Mouse (Mus musculus): Measurements from ENCODE around the gene Coro1b. TPM values are rescaled to one million over a fixed set of nuclear protein-coding genes. Genes with fewer than 3 reads are reported as not detected.

Gene Coro1b
- polyA plus RNA-seq, 1 experiment from 2014 or later: 125 TPM

Other genes with a start within 250 kb of the Coro1b start
- gene Tcirg1, start 241.5 kb upstream of the Coro1b start, polyA plus RNA-seq (2016; fragmentation: Nextera tagmentation; extraction: Ambion mirVana): 10.3 and 12.4 TPM in 2 replicates
- 166 and 168 TPM in 2 replicates for gene Ndufs8, start 235.8 kb upstream of the Coro1b start, polyA plus RNA-seq (2016; fragmentation: Nextera tagmentation; extraction: Ambion mirVana)
- 0.64 and 0.69 TPM in 2 replicates for gene Aldh3b1, start 218.8 kb upstream of the Coro1b start, polyA plus RNA-seq (2016; fragmentation: Nextera tagmentation; extraction: Ambion mirVana)
- 4.8 TPM in 2 replicates for gene Unc93b1, start 213.4 kb upstream of the Coro1b start, polyA plus RNA-seq (2016; fragmentation: Nextera tagmentation; extraction: Ambion mirVana)
- gene Aldh3b3, start 190.0 kb upstream of the Coro1b start, polyA plus RNA-seq (2016; fragmentation: Nextera tagmentation; extraction: Ambion mirVana): not detected in 2 replicates
- 0.26 and 0.70 TPM in 2 replicates for gene Aldh3b2, start 176.3 kb upstream of the Coro1b start, polyA plus RNA-seq (2016; fragmentation: Nextera tagmentation; extraction: Ambion mirVana)
- 0.58 and 1.4 TPM in 2 replicates for gene Acy3, start 162.0 kb upstream of the Coro1b start, polyA plus RNA-seq (2016; fragmentation: Nextera tagmentation; extraction: Ambion mirVana)
- gene Tbx10, start 155.9 kb upstream of the Coro1b start, polyA plus RNA-seq (2016; fragmentation: Nextera tagmentation; extraction: Ambion mirVana): not detected in 2 replicates
- 19.3 and 20.8 TPM in 2 replicates for gene Nudt8, start 148.0 kb upstream of the Coro1b start, polyA plus RNA-seq (2016; fragmentation: Nextera tagmentation; extraction: Ambion mirVana)
- 4.1 and 4.3 TPM in 2 replicates for gene Gm49405, start 148.0 kb upstream of the Coro1b start, polyA plus RNA-seq (2016; fragmentation: Nextera tagmentation; extraction: Ambion mirVana)
- 6.3 TPM in 2 replicates for gene Doc2g, start 145.3 kb upstream of the Coro1b start, polyA plus RNA-seq (2016; fragmentation: Nextera tagmentation; extraction: Ambion mirVana)
- gene Ndufv1, start 135.8 kb upstream of the Coro1b start, polyA plus RNA-seq (2016; fragmentation: Nextera tagmentation; extraction: Ambion mirVana): 186 and 204 TPM in 2 replicates
- 321 and 346 TPM in 2 replicates for gene Gstp1, start 110.6 kb upstream of the Coro1b start, polyA plus RNA-seq (2016; fragmentation: Nextera tagmentation; extraction: Ambion mirVana)
- 1.6 and 5.5 TPM in 2 replicates for gene Gstp2, start 102.6 kb upstream of the Coro1b start, polyA plus RNA-seq (2016; fragmentation: Nextera tagmentation; extraction: Ambion mirVana)
- gene Gstp3, start 89.0 kb upstream of the Coro1b start, polyA plus RNA-seq (2016; fragmentation: Nextera tagmentation; extraction: Ambion mirVana): not detected in 2 replicates
- gene Cabp2, start 67.0 kb upstream of the Coro1b start, polyA plus RNA-seq (2016; fragmentation: Nextera tagmentation; extraction: Ambion mirVana): not detected in 2 replicates
- gene Cdk2ap2, start 51.4 kb upstream of the Coro1b start, polyA plus RNA-seq (2016; fragmentation: Nextera tagmentation; extraction: Ambion mirVana): 70.4 and 73.9 TPM in 2 replicates
- gene Pitpnm1, start 48.6 kb upstream of the Coro1b start, polyA plus RNA-seq (2016; fragmentation: Nextera tagmentation; extraction: Ambion mirVana): 21.5 and 22.9 TPM in 2 replicates
- gene Aip, start 22.8 kb upstream of the Coro1b start, polyA plus RNA-seq (2016; fragmentation: Nextera tagmentation; extraction: Ambion mirVana): 56.4 and 60.7 TPM in 2 replicates
- not detected in 2 replicates for gene Gpr152, start 8.8 kb upstream of the Coro1b start, polyA plus RNA-seq (2016; fragmentation: Nextera tagmentation; extraction: Ambion mirVana)
- gene Cabp4, start 4.6 kb upstream of the Coro1b start, polyA plus RNA-seq (2016; fragmentation: Nextera tagmentation; extraction: Ambion mirVana): 0.09 TPM in 2 replicates
- 0.51 and 0.74 TPM in 2 replicates for gene Ptprcap, start 5.0 kb downstream of the Coro1b start, polyA plus RNA-seq (2016; fragmentation: Nextera tagmentation; extraction: Ambion mirVana)
- gene Rps6kb2, start 14.7 kb downstream of the Coro1b start, polyA plus RNA-seq (2016; fragmentation: Nextera tagmentation; extraction: Ambion mirVana): 59.5 and 62.5 TPM in 2 replicates
- 3.2 TPM in 2 replicates for gene Carns1, start 26.9 kb downstream of the Coro1b start, polyA plus RNA-seq (2016; fragmentation: Nextera tagmentation; extraction: Ambion mirVana)
- gene Tbc1d10c, start 42.7 kb downstream of the Coro1b start, polyA plus RNA-seq (2016; fragmentation: Nextera tagmentation; extraction: Ambion mirVana): 0.31 and 0.86 TPM in 2 replicates
- gene Ppp1ca, start 43.4 kb downstream of the Coro1b start, polyA plus RNA-seq (2016; fragmentation: Nextera tagmentation; extraction: Ambion mirVana): 689 and 709 TPM in 2 replicates
- 38.8 and 42.2 TPM in 2 replicates for gene Rad9a, start 53.0 kb downstream of the Coro1b start, polyA plus RNA-seq (2016; fragmentation: Nextera tagmentation; extraction: Ambion mirVana)
- gene Clcf1, start 65.6 kb downstream of the Coro1b start, polyA plus RNA-seq (2016; fragmentation: Nextera tagmentation; extraction: Ambion mirVana): 0.85 and 1.2 TPM in 2 replicates
- not detected in 2 replicates for gene AC109138.7, start 65.7 kb downstream of the Coro1b start, polyA plus RNA-seq (2016; fragmentation: Nextera tagmentation; extraction: Ambion mirVana)
- gene Pold4, start 83.3 kb downstream of the Coro1b start, polyA plus RNA-seq (2016; fragmentation: Nextera tagmentation; extraction: Ambion mirVana): 11.7 and 13.1 TPM in 2 replicates
- 5.6 and 6.1 TPM in 2 replicates for gene Ssh3, start 120.6 kb downstream of the Coro1b start, polyA plus RNA-seq (2016; fragmentation: Nextera tagmentation; extraction: Ambion mirVana)
- gene Ankrd13d, start 134.5 kb downstream of the Coro1b start, polyA plus RNA-seq (2016; fragmentation: Nextera tagmentation; extraction: Ambion mirVana): 12.6 and 14.2 TPM in 2 replicates
- 18.7 and 19.0 TPM in 2 replicates for gene Grk2, start 157.6 kb downstream of the Coro1b start, polyA plus RNA-seq (2016; fragmentation: Nextera tagmentation; extraction: Ambion mirVana)
- 57.2 and 61.0 TPM in 2 replicates for gene Kdm2a, start 249.7 kb downstream of the Coro1b start, polyA plus RNA-seq (2016; fragmentation: Nextera tagmentation; extraction: Ambion mirVana)